In genomic region chr13:98955226-98955625, GRCm38 (mm10) we compare ENCODE assay signal across 10 mouse cellular contexts. TPM values are rescaled to one million over a fixed set of nuclear protein-coding genes. Genes with fewer than 3 reads are reported as not detected.
DNase-seq lines count a peak whose midpoint lies in the region; ATAC-seq and TF ChIP-seq lines count a peak whose summit lies in the region.
"Had no signal": no experiment of that assay in that cellular context is flagged by ENCODE, and none has a peak within 500 bp of the region (broad histone marks: within the 10 kb centered on the region; RNA-seq: fewer than 3 reads in every experiment).

No protein-coding gene starts in this region.

- ATAC-seq in intestine, embryonic 15.5 days, result peak; percentile 86
- ATAC-seq in stomach, embryonic 15.5 days (ENCODE audit: insufficient read depth, low FRiP score, low read depth), result peak; percentile 72

- no peak for TF ChIP-seq CTCF in lung, adult 2 months (IDR thresholded peaks at IDR 0.05; ENCODE audit: insufficient read depth, low read length)

- H3K4me1 ChIP-seq in lung, adult 2 months (ENCODE audit: control insufficient read depth, insufficient read depth, low read length), result peaks cover 4% of the 10 kb centered on the region; the same call in 1 of the 2 replicates
- peaks cover 4% of the 10 kb centered on the region; the same call in 1 of the 2 replicates for H3K4me1 ChIP-seq in intestine, embryonic 15.5 days (replicated peaks)
- H3K4me1 ChIP-seq in stomach, embryonic 15.5 days, result peaks cover 6% of the 10 kb centered on the region; the same call in 1 of the 2 replicates

- WGBS in lung, adult 2 months, result 8% methylated on average over 5 of the region's 5 CpGs
- WGBS in intestine, embryonic 15.5 days, result 11% methylated on average over 5 of the region's 5 CpGs
- WGBS in stomach, embryonic 15.5 days, result 25% methylated on average over 5 of the region's 5 CpGs

- DNase-seq in lung, adult 18-20 months, result peak; percentile 24 to 56
- no peak for DNase-seq in lung, adult 2 months
- peak; percentile 50 to 57 for DNase-seq in adrenal gland, postnatal 36 days
- no peak for DNase-seq in right cerebral cortex, postnatal 36 days (ENCODE audit: low spot score in 2 of 2)
- no peak for DNase-seq in natural killer cell, adult 2 months (ENCODE audit: low spot score in 2 of 2)
- DNase-seq: cerebellum, postnatal 14 days had no signal

- no peak overlapping the region for H3K9ac ChIP-seq in intestine, embryonic 15.5 days
- H3K9ac ChIP-seq in stomach, embryonic 15.5 days, result no peak overlapping the region
- H3K9ac ChIP-seq: forebrain, embryonic 12.5 days had no signal

- H3K27me3 ChIP-seq in intestine, embryonic 15.5 days (replicated peaks), result no peaks in the 10 kb centered on the region
- no peaks in the 10 kb centered on the region for H3K27me3 ChIP-seq in stomach, embryonic 15.5 days (replicated peaks)
- H3K27me3 ChIP-seq: forebrain, embryonic 12.5 days had no signal

- no peak overlapping the region; the same call in 1 of the 2 replicates for H3K4me2 ChIP-seq in intestine, embryonic 15.5 days (replicated peaks)
- no peak overlapping the region; the same call in 1 of the 2 replicates for H3K4me2 ChIP-seq in stomach, embryonic 15.5 days
- H3K4me2 ChIP-seq: forebrain, embryonic 12.5 days had no signal

- no peak overlapping the region for H3K4me3 ChIP-seq in lung, adult 2 months (replicated peaks; ENCODE audit: extremely low read depth, low read depth, low read length)
- H3K4me3 ChIP-seq in intestine, embryonic 15.5 days (replicated peaks), result no peak overlapping the region
- H3K4me3 ChIP-seq in stomach, embryonic 15.5 days (replicated peaks), result no peak overlapping the region
- H3K4me3 ChIP-seq: forebrain, embryonic 12.5 days had no signal

- H3K27ac ChIP-seq in intestine, embryonic 15.5 days, result peak overlapping the region; percentile 44; the same call in 1 of the 2 replicates
- H3K27ac ChIP-seq in stomach, embryonic 15.5 days, result no peak overlapping the region
- H3K27ac ChIP-seq: forebrain, embryonic 12.5 days; macrophage had no signal

- no peaks in the 10 kb centered on the region for H3K36me3 ChIP-seq in intestine, embryonic 15.5 days
- no peaks in the 10 kb centered on the region for H3K36me3 ChIP-seq in stomach, embryonic 15.5 days
- H3K36me3 ChIP-seq: forebrain, embryonic 12.5 days had no signal

- H3K9me3 ChIP-seq in intestine, embryonic 15.5 days, result no peaks in the 10 kb centered on the region
- no peaks in the 10 kb centered on the region for H3K9me3 ChIP-seq in stomach, embryonic 15.5 days
- H3K9me3 ChIP-seq: forebrain, embryonic 12.5 days had no signal

- no peak for TF ChIP-seq POLR2A in lung, adult 2 months (IDR thresholded peaks at IDR 0.05; ENCODE audit: borderline replicate concordance, extremely low read depth, low read depth, low read length)

RNA-seq across cellular contexts. Expression of gene Tnpo1, which starts 29.0 kb away (rescaled TPM):
- 14.0 and 19.6 TPM in 2 replicates for polyA plus RNA-seq in lung, adult 2 months (2012; rRNA removed)
- total RNA-seq in adrenal gland, postnatal 36 days (2021), result 100 to 1,000 TPM; 129 to 141 TPM
- polyA plus RNA-seq in intestine, embryonic 15.5 days (2015; fragmentation: Nextera tagmentation; extraction: Ambion mirVana), result 60.3 and 67.6 TPM in 2 replicates
- 55.1 and 62.0 TPM in 2 replicates for polyA plus RNA-seq in stomach, embryonic 15.5 days (2015; fragmentation: Nextera tagmentation; extraction: Ambion mirVana)

RNA-seq across cellular contexts. Expression of gene 1700024P04Rik, which starts 29.1 kb away (rescaled TPM):
- not detected in 2 replicates for polyA plus RNA-seq in lung, adult 2 months (2012; rRNA removed)
- not detected for total RNA-seq in adrenal gland, postnatal 36 days (2021)
- polyA plus RNA-seq in intestine, embryonic 15.5 days (2015; fragmentation: Nextera tagmentation; extraction: Ambion mirVana), result not detected in 2 replicates
- polyA plus RNA-seq in stomach, embryonic 15.5 days (2015; fragmentation: Nextera tagmentation; extraction: Ambion mirVana), result not detected in 2 replicates
- polyA plus RNA-seq: forebrain, embryonic 12.5 days; macrophage had no signal

Comparison
In these comparisons a context has a peak if more than half of its experiments do, and no peak if none do; other contexts are left out.
1. DNase-seq: peak in lung, adult 18-20 months (2 of 2) and adrenal gland, postnatal 36 days (2 of 2); none in lung, adult 2 months (single experiment), right cerebral cortex, postnatal 36 days (0 of 2) and natural killer cell, adult 2 months (0 of 2).